Mouse (Mus musculus): ENCODE results near the gene Slc7a7.

Gene Slc7a7

GRCm38 (mm10) chr14:54412629-54413170, 4.9 kb downstream of the Slc7a7 start:
- DNase-seq (ENCODE audit: low spot score): peak; percentile 78

- no peak for DNase-seq (ENCODE audit: low spot score)
Measured at GRCm38 (mm10) chr14:54412000-54412576, 5.5 kb downstream of the Slc7a7 start.

- DNase-seq (ENCODE audit: low spot score): peak; percentile 38
Measured at GRCm38 (mm10) chr14:54409980-54410810, 7.4 kb downstream of the Slc7a7 start.

- no peak for DNase-seq (ENCODE audit: low spot score)
Measured at GRCm38 (mm10) chr14:54409057-54409645, 8.4 kb downstream of the Slc7a7 start.

- no peak for DNase-seq (ENCODE audit: low spot score)
Measured at GRCm38 (mm10) chr14:54408336-54409056, 9.1 kb downstream of the Slc7a7 start.

- DNase-seq (ENCODE audit: low spot score): no peak
Measured at GRCm38 (mm10) chr14:54401723-54402122, 15.9 kb downstream of the Slc7a7 start.

GRCm38 (mm10) chr14:54398921-54399382, 18.6 kb downstream of the Slc7a7 start:
- no peak for DNase-seq (ENCODE audit: low spot score)

GRCm38 (mm10) chr14:54398528-54398916, 19.1 kb downstream of the Slc7a7 start:
- DNase-seq (ENCODE audit: low spot score): no peak

DNA sequence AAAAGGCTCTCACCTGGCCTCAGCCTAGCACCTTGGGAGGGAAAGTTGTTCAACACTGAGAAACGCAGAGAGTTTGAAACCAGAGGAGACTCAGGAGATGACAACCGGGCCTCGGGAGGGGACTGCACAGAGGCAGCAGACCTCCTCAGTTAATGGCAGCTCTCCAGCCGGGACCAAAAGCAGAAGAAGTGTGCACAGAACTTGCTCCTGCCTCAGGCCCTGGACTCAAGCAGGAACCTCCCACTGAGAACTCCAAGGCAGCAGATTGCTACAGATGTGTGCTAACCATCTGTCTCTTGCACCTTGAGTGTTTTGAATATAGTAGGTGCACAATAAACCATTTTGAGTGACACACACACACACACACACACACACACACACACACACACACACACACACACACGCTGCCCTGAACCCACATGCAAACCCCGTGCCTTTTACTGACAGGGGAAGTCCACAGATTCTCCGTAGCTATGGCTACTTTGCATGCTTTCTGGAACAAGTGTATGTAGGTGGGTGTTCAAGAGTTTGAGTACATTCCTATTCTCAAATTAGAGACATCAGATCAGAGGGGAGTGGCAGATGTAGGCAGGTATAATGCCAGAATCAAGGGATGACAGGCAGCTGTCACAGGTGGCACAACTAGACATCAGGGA, 19.6 kb downstream of the Slc7a7 start:
- DNase-seq (ENCODE audit: low spot score): no peak

DNA sequence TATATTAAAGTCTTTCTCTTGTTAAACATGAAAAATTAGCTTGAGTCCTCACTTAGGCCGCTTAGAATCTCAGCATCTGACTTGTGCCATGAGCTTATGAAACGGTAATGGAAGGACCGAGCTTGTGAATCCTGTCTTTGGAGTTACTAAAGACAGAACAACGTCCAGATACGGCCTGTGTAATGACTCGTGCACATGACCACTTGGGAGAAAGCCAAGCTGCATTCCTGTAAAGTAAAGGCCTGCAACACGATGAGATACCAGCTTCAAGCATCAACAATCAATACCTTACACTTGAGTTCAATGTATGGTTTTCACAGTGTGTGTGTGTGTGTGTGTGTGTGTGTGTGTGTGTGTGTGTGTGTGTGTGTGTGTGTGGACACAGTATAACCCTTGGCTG, 20.9 kb downstream of the Slc7a7 start:
- no peak for DNase-seq (ENCODE audit: low spot score)

GRCm38 (mm10) chr14:54394309-54394708, 23.3 kb downstream of the Slc7a7 start:
- DNase-seq (ENCODE audit: low spot score): no peak

- DNase-seq (ENCODE audit: low spot score): no peak
Measured at GRCm38 (mm10) chr14:54393794-54394193, 23.8 kb downstream of the Slc7a7 start.

- DNase-seq (ENCODE audit: low spot score): no peak
Measured at GRCm38 (mm10) chr14:54390843-54391242, 26.7 kb downstream of the Slc7a7 start.

- no peak for DNase-seq (ENCODE audit: low spot score)
Measured at GRCm38 (mm10) chr14:54387546-54387945, 30.0 kb downstream of the Slc7a7 start.

- DNase-seq (ENCODE audit: low spot score): no peak
Measured at GRCm38 (mm10) chr14:54385968-54386618, 31.5 kb downstream of the Slc7a7 start.

DNA sequence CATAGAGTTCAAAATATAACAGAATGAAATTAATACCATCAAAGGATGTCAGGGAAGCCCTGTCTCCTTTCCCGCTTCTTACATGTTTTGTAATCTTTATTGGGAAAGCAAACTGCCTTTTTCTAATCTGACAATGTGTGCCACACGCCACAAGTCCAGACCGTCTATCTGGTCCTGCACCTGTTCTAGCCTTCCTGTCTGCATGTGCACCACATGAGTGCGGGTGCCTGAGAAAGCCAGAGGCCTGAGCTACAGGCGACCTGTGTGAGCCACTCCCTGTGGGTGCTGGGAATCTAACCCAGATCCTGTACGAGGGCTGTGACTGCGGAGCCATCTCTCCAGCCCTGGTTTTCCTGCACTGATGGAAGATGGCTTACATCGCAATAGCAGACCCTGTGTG, 33.2 kb downstream of the Slc7a7 start:
- no peak for DNase-seq (ENCODE audit: low spot score)

DNA sequence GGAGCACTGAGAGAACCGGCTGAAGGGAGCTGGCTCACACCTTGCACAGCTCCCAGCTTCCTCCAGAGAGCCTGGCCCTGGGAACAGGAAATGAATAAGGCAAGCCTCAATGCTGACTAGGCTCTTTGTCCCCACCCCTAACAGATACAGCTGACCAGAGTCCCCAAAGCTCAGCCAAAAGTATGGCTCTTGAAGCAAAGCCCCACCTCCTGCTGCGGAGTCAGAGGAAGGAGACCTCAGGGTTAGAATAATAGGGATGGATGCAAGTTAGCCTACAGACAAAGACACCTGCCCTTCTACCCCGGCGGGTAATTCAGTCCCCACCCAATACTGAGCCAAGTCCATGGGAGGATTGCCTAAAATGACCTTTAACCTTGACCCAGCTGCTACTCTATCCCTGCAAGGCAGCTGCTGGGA, 34.2 kb downstream of the Slc7a7 start:
- DNase-seq (ENCODE audit: low spot score): no peak

GRCm38 (mm10) chr14:54382641-54383040, 34.9 kb downstream of the Slc7a7 start:
- no peak for DNase-seq (ENCODE audit: low spot score)

DNA sequence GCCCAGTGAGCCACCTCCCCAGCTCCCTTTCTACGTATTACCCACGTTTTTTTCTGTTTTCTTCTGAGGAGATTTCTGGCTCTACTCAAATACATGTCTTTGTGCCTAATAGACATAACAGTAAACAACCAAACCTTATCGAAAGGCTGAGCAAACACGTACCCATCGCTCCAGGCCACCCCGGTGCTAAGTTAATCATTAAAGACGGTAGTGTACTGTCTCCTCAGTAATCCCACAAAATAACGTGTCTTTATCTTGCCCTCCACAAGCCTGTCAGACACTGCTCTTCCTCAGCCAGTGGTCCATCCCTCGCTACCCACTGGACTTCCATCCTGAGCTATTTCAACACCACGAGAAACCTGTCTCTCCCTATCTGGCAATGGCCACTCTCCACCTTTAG, 35.8 kb downstream of the Slc7a7 start:
- no peak for DNase-seq (ENCODE audit: low spot score)

- no peak for DNase-seq (ENCODE audit: low spot score)
Measured at GRCm38 (mm10) chr14:54380616-54381015, 37.0 kb downstream of the Slc7a7 start.

GRCm38 (mm10) chr14:54379571-54379970, 38.0 kb downstream of the Slc7a7 start:
- DNase-seq (ENCODE audit: low spot score): peak; percentile 14

Measured in adipocyte (in vitro differentiated cells).